Mouse (Mus musculus) midbrain, postnatal 0 days (tissue): ENCODE data around the gene Arrdc5. TPM values are rescaled to one million over a fixed set of nuclear protein-coding genes. Genes with fewer than 3 reads are reported as not detected.

ENCODE experiments used
- ATAC-seq: fragments of 200-750 bp; cut with Nextera tagmentation; 2 replicates; pipeline ENCODE4 v1.8.0; 2017; ENCODE audit warnings: moderate number of reproducible peaks, mild to moderate bottlenecking, moderate TSS enrichment, moderate library complexity; ENCODE audit not compliant: low FRiP score
- DNase-seq: peaks from one replicate; pipeline ENCODE4 v3.0.0-alpha.2; 2015; ENCODE audit warnings: low spot score
- H3K27ac ChIP-seq: fragments of 300-500 bp; sonication (generic); 2 replicates; pipeline ENCODE4 v1.5.1; 2014; ENCODE audit warnings: low read depth, mild to moderate bottlenecking, low read length, mixed read lengths
- H3K27me3 ChIP-seq: fragments of 300-500 bp; sonication (generic); 2 replicates; pipeline ENCODE4 v1.6.1; 2014; ENCODE audit warnings: low read length, control low read depth, mixed read lengths; ENCODE audit not compliant: insufficient read depth
- H3K36me3 ChIP-seq: fragments of 300-500 bp; sonication (generic); 2 replicates; pipeline ENCODE4 v1.6.1; 2014; ENCODE audit warnings: low read length, control low read depth, mixed read lengths; ENCODE audit not compliant: insufficient read depth
- H3K4me1 ChIP-seq: fragments of 300-500 bp; sonication (generic); 2 replicates; pipeline ENCODE4 v1.6.1; 2014; ENCODE audit warnings: mild to moderate bottlenecking, control low read depth, antibody characterized with exemption, low read length, mixed read lengths; ENCODE audit not compliant: insufficient read depth
- H3K4me2 ChIP-seq: fragments of 300-500 bp; sonication (generic); 2 replicates; pipeline ENCODE4 v1.6.1; 2014; ENCODE audit warnings: low read depth, mild to moderate bottlenecking, low read length, mixed read lengths; ENCODE audit not compliant: poor library complexity, severe bottlenecking
- H3K4me3 ChIP-seq: fragments of 300-500 bp; sonication (generic); 2 replicates; pipeline ENCODE4 v1.5.1; 2014; ENCODE audit warnings: low read depth, mild to moderate bottlenecking, low read length, moderate library complexity
- H3K9ac ChIP-seq: fragments of 300-500 bp; sonication (generic); replicated peaks from 2 replicates; pipeline ENCODE4 v1.6.1; 2014; ENCODE audit warnings: mild to moderate bottlenecking, low read length, moderate library complexity, mixed read lengths; ENCODE audit not compliant: poor library complexity, severe bottlenecking
- H3K9me3 ChIP-seq: fragments of 300-500 bp; sonication (generic); 2 replicates; pipeline ENCODE4 v1.6.1; 2016; ENCODE audit warnings: low read length, control low read depth
- CTCF ChIP-seq: IDR thresholded peaks from 2 replicates; pipeline ENCODE4 v1.5.1; 2016; ENCODE audit warnings: antibody characterized with exemption, mild to moderate bottlenecking
- WGBS: fragments of 180-500 bp; shearing (Covaris S2); extraction: QIAGEN DNeasy Blood & Tissue Kit; methylation state at CpG from one replicate; pipeline ENCODE4 v1.1.7; 2014; 5-methylcytosine and 5-hydroxymethylcytosine counted together
- polyA plus RNA-seq: library from polyadenylated mRNA; unstranded; fragments of >200 nt; fragmentation: Nextera tagmentation; extraction: Ambion mirVana; gene quantifications from 2 replicates; pipeline ENCODE4 v1.2.1, GENCODE M21; 2015
- total RNA-seq: library from RNA; depleted of rRNA; stranded (reverse); fragments of >200 nt; gene quantifications from 2 replicates; pipeline ENCODE4 v1.2.3, GENCODE M21; 2014; rRNA removed

The Arrdc5 gene
- total and polyA plus RNA-seq, 2 experiments from 2014 or later, result not detected

- peak; percentile 95 for TF ChIP-seq CTCF
- H3K4me2 ChIP-seq, result peak overlapping the region; percentile 61
- peaks cover 9% of the 10 kb centered on the region for H3K4me1 ChIP-seq
- peak; percentile 99 for DNase-seq
- peak overlapping the region; percentile 92 for H3K27ac ChIP-seq
- H3K4me3 ChIP-seq, result peak overlapping the region; percentile 62
- peaks cover 21% of the 10 kb centered on the region for H3K36me3 ChIP-seq
- no peaks in the 10 kb centered on the region for H3K9me3 ChIP-seq
- no peaks in the 10 kb centered on the region for H3K27me3 ChIP-seq
- H3K9ac ChIP-seq, result peak overlapping the region; percentile 56
- peak; percentile 93 for ATAC-seq
- WGBS, result under 1% methylated on average over 32 of the region's 32 CpGs
These were observed 44.2 kb downstream of the Arrdc5 start for GRCm38 (mm10) chr17:56255863-56256238.

- Histone ChIP-seq H3K4me2 (peak overlapping the region; percentile 34; the same call in 1 of the 2 replicates), H3K9ac (no peak overlapping the region), H3K9me3 (no peaks in the 10 kb centered on the region), H3K36me3 (peaks cover 17% of the 10 kb centered on the region), H3K27ac (peak overlapping the region; percentile 92), H3K4me3 (no peak overlapping the region), H3K27me3 (no peaks in the 10 kb centered on the region), H3K4me1 (peaks cover 13% of the 10 kb centered on the region)
- ATAC-seq, result peak; percentile 9; the same call in 1 of the 2 replicates
- TF ChIP-seq CTCF, result no peak; the same call in 1 of the 2 replicates
- DNase-seq, result peak; percentile 63
- 15% methylated on average over 9 of the region's 9 CpGs for WGBS
These were observed 44.7 kb downstream of the Arrdc5 start for GRCm38 (mm10) chr17:56255429-56255828.

GRCm38 (mm10) chr17:56254695-56255094 lies 45.4 kb downstream of the Arrdc5 start:
- Histone ChIP-seq H3K4me2 (no peak overlapping the region), H3K9ac (no peak overlapping the region)
- WGBS, result 82% methylated on average over 4 of the region's 4 CpGs

GRCm38 (mm10) chr17:56251136-56251829 lies 48.8 kb downstream of the Arrdc5 start:
- WGBS, result 14% methylated on average over 6 of the region's 6 CpGs
- ATAC-seq, result peak; percentile 25; the same call in 1 of the 2 replicates

More at GRCm38 (mm10) chr17:56254695-56255094, 45.4 kb downstream of the Arrdc5 start:
- Histone ChIP-seq H3K36me3 (peaks cover 9% of the 10 kb centered on the region), H3K4me1 (peaks cover 9% of the 10 kb centered on the region; the same call in 1 of the 2 replicates), H3K4me3 (no peak overlapping the region), H3K27me3 (no peaks in the 10 kb centered on the region), H3K27ac (peak overlapping the region; percentile 92), H3K9me3 (no peaks in the 10 kb centered on the region)
- DNase-seq, result no peak
- ATAC-seq, result no peak
- TF ChIP-seq CTCF, result no peak

GRCm38 (mm10) chr17:56245608-56246007 lies 54.5 kb downstream of the Arrdc5 start:
- WGBS, result 49% methylated on average over 7 of the region's 7 CpGs

More at GRCm38 (mm10) chr17:56251136-56251829, 48.8 kb downstream of the Arrdc5 start:
- Histone ChIP-seq H3K4me1 (peaks cover 9% of the 10 kb centered on the region; the same call in 1 of the 2 replicates), H3K9ac (no peak overlapping the region), H3K4me3 (no peak overlapping the region), H3K9me3 (no peaks in the 10 kb centered on the region), H3K27me3 (no peaks in the 10 kb centered on the region), H3K36me3 (no peaks in the 10 kb centered on the region), H3K4me2 (peak overlapping the region; percentile 5; the same call in 1 of the 2 replicates), H3K27ac (peak overlapping the region; percentile 77)
- peak; percentile 77 for TF ChIP-seq CTCF
- DNase-seq, result peak; percentile 79

More at GRCm38 (mm10) chr17:56245608-56246007, 54.5 kb downstream of the Arrdc5 start:
- no peak for TF ChIP-seq CTCF
- H3K4me3 ChIP-seq, result no peak overlapping the region
- no peaks in the 10 kb centered on the region for H3K36me3 ChIP-seq
- no peaks in the 10 kb centered on the region for H3K27me3 ChIP-seq
- H3K4me2 ChIP-seq, result no peak overlapping the region
- no peak overlapping the region for H3K9ac ChIP-seq
- no peak for DNase-seq
- peaks cover 4% of the 10 kb centered on the region; the same call in 1 of the 2 replicates for H3K4me1 ChIP-seq
- no peak overlapping the region for H3K27ac ChIP-seq
- no peaks in the 10 kb centered on the region for H3K9me3 ChIP-seq
- no peak for ATAC-seq

Other genes starting within 250 kb of the Arrdc5 start
- gene Ubxn6, start 225.3 kb downstream of the Arrdc5 start, total RNA-seq, result 76.9 and 123 TPM in 2 replicates
- gene Ubxn6, start 225.3 kb downstream of the Arrdc5 start, polyA plus RNA-seq, result 84.8 and 89.9 TPM in 2 replicates
- gene Hdgfl2, start 220.7 kb downstream of the Arrdc5 start, total RNA-seq, result 59.6 and 72.1 TPM in 2 replicates
- gene Hdgfl2, start 220.7 kb downstream of the Arrdc5 start, polyA plus RNA-seq, result 120 and 123 TPM in 2 replicates
- gene Plin4, start 190.5 kb downstream of the Arrdc5 start, total RNA-seq, result 0.42 and 0.55 TPM in 2 replicates
- gene Plin4, start 190.5 kb downstream of the Arrdc5 start, polyA plus RNA-seq, result 0.04 and 0.05 TPM in 2 replicates
- gene Plin5, start 182.7 kb downstream of the Arrdc5 start, total RNA-seq, result 4.3 and 4.5 TPM in 2 replicates
- 4.8 and 5.9 TPM in 2 replicates for gene Plin5, start 182.7 kb downstream of the Arrdc5 start, polyA plus RNA-seq
- gene Lrg1, start 178.3 kb downstream of the Arrdc5 start, total RNA-seq, result 0.47 and 0.49 TPM in 2 replicates
- 0.43 and 0.66 TPM in 2 replicates for gene Lrg1, start 178.3 kb downstream of the Arrdc5 start, polyA plus RNA-seq
- gene Sema6b, start 159.9 kb downstream of the Arrdc5 start, total RNA-seq, result 90.5 and 106 TPM in 2 replicates
- 15.6 and 17.4 TPM in 2 replicates for gene Sema6b, start 159.9 kb downstream of the Arrdc5 start, polyA plus RNA-seq
- gene Tnfaip8l1, start 137.8 kb downstream of the Arrdc5 start, total RNA-seq, result 15.1 and 17.9 TPM in 2 replicates
- 8.4 and 9.9 TPM in 2 replicates for gene Tnfaip8l1, start 137.8 kb downstream of the Arrdc5 start, polyA plus RNA-seq
- gene Mydgf, start 116.4 kb downstream of the Arrdc5 start, total RNA-seq, result 41.7 and 49.3 TPM in 2 replicates
- 75.8 and 82.5 TPM in 2 replicates for gene Mydgf, start 116.4 kb downstream of the Arrdc5 start, polyA plus RNA-seq
- 24.6 and 29.7 TPM in 2 replicates for gene Dpp9, start 81.4 kb downstream of the Arrdc5 start, total RNA-seq
- gene Dpp9, start 81.4 kb downstream of the Arrdc5 start, polyA plus RNA-seq, result 19.4 and 19.7 TPM in 2 replicates
- gene Fem1a, start 43.5 kb downstream of the Arrdc5 start, total RNA-seq, result 43.2 and 45.3 TPM in 2 replicates
- gene Fem1a, start 43.5 kb downstream of the Arrdc5 start, polyA plus RNA-seq, result 13.8 and 14.2 TPM in 2 replicates
- 3.1 and 3.7 TPM in 2 replicates for gene Ticam1, start 23.5 kb downstream of the Arrdc5 start, total RNA-seq
- gene Ticam1, start 23.5 kb downstream of the Arrdc5 start, polyA plus RNA-seq, result 0.91 and 1.1 TPM in 2 replicates
- gene Plin3, start 7.4 kb downstream of the Arrdc5 start, total RNA-seq, result 8.1 and 12.4 TPM in 2 replicates
- gene Plin3, start 7.4 kb downstream of the Arrdc5 start, polyA plus RNA-seq, result 9.6 and 12.1 TPM in 2 replicates
- 5.9 and 10.0 TPM in 2 replicates for gene Uhrf1, start 3.0 kb upstream of the Arrdc5 start, total RNA-seq
- gene Uhrf1, start 3.0 kb upstream of the Arrdc5 start, polyA plus RNA-seq, result 4.7 and 4.9 TPM in 2 replicates
- 123 and 140 TPM in 2 replicates for gene Kdm4b, start 25.8 kb upstream of the Arrdc5 start, total RNA-seq
- 45.6 and 48.0 TPM in 2 replicates for gene Kdm4b, start 25.8 kb upstream of the Arrdc5 start, polyA plus RNA-seq
- 716 and 795 TPM in 2 replicates for gene Ptprs, start 176.2 kb upstream of the Arrdc5 start, total RNA-seq
- gene Ptprs, start 176.2 kb upstream of the Arrdc5 start, polyA plus RNA-seq, result 208 and 225 TPM in 2 replicates
- gene Znrf4, start 212.1 kb upstream of the Arrdc5 start, total RNA-seq, result not detected in 2 replicates
- gene Znrf4, start 212.1 kb upstream of the Arrdc5 start, polyA plus RNA-seq, result not detected in 2 replicates